Mouse (Mus musculus) G1E (cell line): ENCODE measurements around the gene Ccdc93.

Source experiments
- CTCF ChIP-seq: IDR thresholded peaks from 2 replicates; pipeline ENCODE4 v1.5.1; 2012; ENCODE audit warnings: low read depth, low read length, inconsistent platforms, mixed read lengths
- GATA1 ChIP-seq: IDR thresholded peaks from 2 replicates; pipeline ENCODE4 v1.6.1; 2012; ENCODE audit warnings: borderline replicate concordance, low read length, inconsistent platforms, mixed read lengths
- GATA2 ChIP-seq: IDR thresholded peaks from 2 replicates; pipeline ENCODE4 v1.6.1; 2012; ENCODE audit warnings: low read depth, low read length, inconsistent platforms, borderline replicate concordance
- TAL1 ChIP-seq: conservative IDR thresholded peaks from 2 replicates; pipeline ENCODE4 v1.6.1; 2012; ENCODE audit warnings: low read depth, low read length, inconsistent platforms, mixed read lengths

DNA sequence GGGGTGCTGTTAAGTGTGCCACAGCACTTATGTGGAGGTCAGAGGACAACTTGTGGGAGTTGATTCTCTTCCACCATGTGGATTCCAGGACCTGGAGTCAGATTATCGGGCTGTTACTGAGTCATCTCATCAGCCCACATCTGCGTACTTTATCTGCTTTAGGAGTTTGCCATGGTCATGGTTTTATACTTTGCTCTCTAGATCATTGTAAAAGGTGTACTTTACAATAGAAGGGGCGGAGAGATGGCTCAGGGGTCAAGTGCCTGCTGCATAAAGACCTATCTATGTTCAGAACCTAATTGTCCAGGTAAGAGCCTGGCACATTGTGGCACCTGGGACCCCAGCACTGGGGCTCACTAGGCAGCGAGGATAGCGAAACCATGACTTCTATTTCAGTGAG is 48.6 kb downstream of the Ccdc93 start:
- TF ChIP-seq CTCF (no peak), GATA1 (no peak), TAL1 (no peak), GATA2 (no peak)
